Mouse (Mus musculus) CH12.LX (cell line): ENCODE results near the gene Tspan15. TPM values are rescaled to one million over a fixed set of nuclear protein-coding genes. Genes with fewer than 3 reads are reported as not detected.

Experiments
- DNase-seq: peaks from one replicate; pipeline ENCODE4 v3.0.0-alpha.2; 2013; ENCODE audit errors: extremely low read depth
- H3K27ac ChIP-seq: 2 replicates; pipeline ENCODE4 v1.5.1; 2012; ENCODE audit warnings: low read depth, mild to moderate bottlenecking, control low read depth, moderate library complexity; ENCODE audit not compliant: insufficient read depth
- H3K27me3 ChIP-seq: replicated peaks from 2 replicates; pipeline ENCODE3; 2012; ENCODE audit warnings: inconsistent platforms
- H3K36me3 ChIP-seq, 2 experiments: replicated peaks in 1 of 2; 2 replicates each; pipeline versions ENCODE3 to v1.6.1; 2012; ENCODE audit warnings: inconsistent platforms in 1 of 2, low read length in 1 of 2, mild to moderate bottlenecking in 1 of 2, mixed read lengths in 1 of 2, moderate library complexity in 1 of 2; ENCODE audit not compliant: control insufficient read depth in 1 of 2, insufficient read depth in 1 of 2
- H3K4me1 ChIP-seq, 2 experiments: 2 replicates each; pipeline ENCODE4 v1.6.1; 2012; ENCODE audit warnings: inconsistent platforms in 1 of 2, moderate library complexity in 1 of 2; ENCODE audit not compliant: insufficient read depth in 2 of 2, control insufficient read depth in 1 of 2
- H3K4me2 ChIP-seq: 2 replicates; pipeline ENCODE4 v1.6.1; 2012; ENCODE audit warnings: low read depth, mild to moderate bottlenecking, control low read depth; ENCODE audit not compliant: poor library complexity, insufficient read depth, severe bottlenecking
- H3K4me3 ChIP-seq, 3 experiments: fragments of 150-350 bp in 1 of 3; sonication (generic) in 1 of 3; replicated peaks in 1 of 3; 2 replicates each; pipeline versions ENCODE3 to v1.5.1; 2011 to 2012; ENCODE audit warnings: low read depth in 2 of 3, low read length in 2 of 3, mild to moderate bottlenecking in 2 of 3, moderate library complexity in 2 of 3, control low read depth in 1 of 3, improper control_type of control experiment in 1 of 3, inconsistent platforms in 1 of 3, mixed read lengths in 1 of 3; ENCODE audit not compliant: poor library complexity in 1 of 3
- H3K79me2 ChIP-seq: replicated peaks from 2 replicates; pipeline ENCODE4 v1.6.1; 2012; ENCODE audit warnings: mild to moderate bottlenecking, moderate library complexity; ENCODE audit not compliant: control insufficient read depth, poor library complexity, insufficient read depth, severe bottlenecking; ENCODE audit errors: extremely low read depth
- H3K9ac ChIP-seq: 2 replicates; pipeline ENCODE4 v1.6.1; 2012; ENCODE audit warnings: low read depth, mild to moderate bottlenecking, control low read depth, moderate library complexity; ENCODE audit not compliant: insufficient read depth
- H3K9me3 ChIP-seq: replicated peaks from 2 replicates; pipeline ENCODE3; 2012; ENCODE audit warnings: low read length, inconsistent platforms, mixed read lengths
- CHD1 ChIP-seq: IDR thresholded peaks from 2 replicates; pipeline ENCODE4 v1.6.1; 2012; ENCODE audit warnings: low read depth, low read length, improper control_type of control experiment, inconsistent platforms
- CTCF ChIP-seq, 2 experiments: IDR thresholded peaks in 1 of 2; conservative IDR thresholded peaks in 1 of 2; 2 replicates each; pipeline ENCODE4 v1.5.1; 2011 to 2012; ENCODE audit warnings: low read depth in 2 of 2, low read length in 2 of 2, improper control_type of control experiment in 1 of 2, inconsistent platforms in 1 of 2, mild to moderate bottlenecking in 1 of 2, moderate library complexity in 1 of 2
- E2F4 ChIP-seq: IDR thresholded peaks from 2 replicates; pipeline ENCODE4 v1.6.1; 2011; ENCODE audit warnings: low read depth, low read length, improper control_type of control experiment; ENCODE audit not compliant: insufficient replicate concordance
- EP300 ChIP-seq: IDR thresholded peaks from 2 replicates; pipeline ENCODE4 v1.6.1; 2011; ENCODE audit warnings: low read length, improper control_type of control experiment
- ETS1 ChIP-seq: conservative IDR thresholded peaks from 2 replicates; pipeline ENCODE4 v1.6.1; 2012; ENCODE audit warnings: low read depth, mild to moderate bottlenecking, inconsistent platforms, low read length, improper control_type of control experiment, moderate library complexity
- GABPA ChIP-seq: IDR thresholded peaks from 2 replicates; pipeline ENCODE4 v1.6.1; 2012; ENCODE audit warnings: low read depth, low read length, improper control_type of control experiment, inconsistent platforms; ENCODE audit not compliant: insufficient replicate concordance
- IRF4 ChIP-seq: IDR thresholded peaks from 2 replicates; pipeline ENCODE4 v1.6.1; 2014; ENCODE audit warnings: low read depth, mild to moderate bottlenecking, inconsistent platforms, low read length, improper control_type of control experiment
- JUND ChIP-seq: conservative IDR thresholded peaks from 2 replicates; pipeline ENCODE4 v1.6.1; 2011; ENCODE audit warnings: low read depth, low read length, improper control_type of control experiment
- MAX ChIP-seq: IDR thresholded peaks from 2 replicates; pipeline ENCODE4 v1.6.1; 2011; ENCODE audit warnings: low read length, improper control_type of control experiment
- MAZ ChIP-seq: IDR thresholded peaks from 2 replicates; pipeline ENCODE4 v1.6.1; 2012; ENCODE audit warnings: low read depth, mild to moderate bottlenecking, inconsistent platforms, low read length, improper control_type of control experiment, moderate library complexity
- POLR2AphosphoS2 ChIP-seq: IDR thresholded peaks from 2 replicates; pipeline ENCODE4 v1.6.1; 2011; ENCODE audit warnings: low read depth, low read length, improper control_type of control experiment
- RCOR1 ChIP-seq: conservative IDR thresholded peaks from 2 replicates; pipeline ENCODE4 v1.6.1; 2012; ENCODE audit warnings: low read depth, mild to moderate bottlenecking, inconsistent platforms, low read length, improper control_type of control experiment
- SIN3A ChIP-seq: IDR thresholded peaks from 2 replicates; pipeline ENCODE4 v1.6.1; 2012; ENCODE audit warnings: low read length, improper control_type of control experiment, inconsistent platforms
- TBP ChIP-seq: conservative IDR thresholded peaks from 2 replicates; pipeline ENCODE4 v1.6.1; 2011; ENCODE audit warnings: low read depth, low read length, improper control_type of control experiment
- UBTF ChIP-seq: IDR thresholded peaks from 2 replicates; pipeline ENCODE4 v1.6.1; 2012; ENCODE audit warnings: low read depth, mild to moderate bottlenecking, inconsistent platforms, low read length, improper control_type of control experiment, moderate library complexity
- USF1 ChIP-seq: IDR thresholded peaks from 2 replicates; pipeline ENCODE4 v1.6.1; 2014; ENCODE audit warnings: low read depth, mild to moderate bottlenecking, inconsistent platforms, low read length, improper control_type of control experiment
- USF2 ChIP-seq: conservative IDR thresholded peaks from 2 replicates; pipeline ENCODE4 v1.6.1; 2011; ENCODE audit warnings: low read depth, low read length, improper control_type of control experiment
- ZC3H11A ChIP-seq: IDR thresholded peaks from 2 replicates; pipeline ENCODE4 v1.6.1; 2012; ENCODE audit warnings: low read depth, mild to moderate bottlenecking, inconsistent platforms, low read length, improper control_type of control experiment
- ZNF384 ChIP-seq: IDR thresholded peaks from 2 replicates; pipeline ENCODE4 v1.6.1; 2012; ENCODE audit warnings: low read depth, low read length, improper control_type of control experiment, inconsistent platforms
- dilution Hi-C: fragments of 300-500 bp; cut with MboI; formaldehyde crosslinking; loops from 2 replicates; pipeline ENCODE4 v1.14.3; 2020; ENCODE audit warnings: low sequenced_read_pairs; ENCODE audit not compliant: extremely low pct_unique_long_range_greater_than_20kb, extremely low pct_ligation_motif_present
- in situ Hi-C: fragments of 300-500 bp; cut with MboI; formaldehyde crosslinking; loops from 3 replicates; pipeline ENCODE4 v1.14.3; 2019; ENCODE audit warnings: low sequenced_read_pairs, low pct_ligation_motif_present, low pct_unique_long_range_greater_than_20kb, mixed read lengths
- polyA plus RNA-seq: library from polyadenylated mRNA; unstranded; fragments of >175 nt; gene quantifications from 2 replicates; pipeline ENCODE4 v1.2.1, GENCODE M21; 2012; ENCODE audit warnings: low read depth; ENCODE audit not compliant: insufficient read length
- total RNA-seq, 2 experiments: library from RNA; depleted of rRNA; stranded (reverse); fragments of 300-350 nt in 1 of 2; fragments of >200 nt in 1 of 2; gene quantifications; 2 replicates each; pipeline ENCODE4 v1.2.3; 2012 to 2014

Gene Tspan15
- total and polyA plus RNA-seq, 3 experiments = 0.12 to 0.30 TPM; not detected in 1

- no peaks in the 10 kb centered on the region for H3K79me2 ChIP-seq
- no peaks in the 10 kb centered on the region for H3K36me3 ChIP-seq
- no peak overlapping the region for H3K27ac ChIP-seq
- no peak overlapping the region for H3K4me3 ChIP-seq
- no peak overlapping the region for H3K9ac ChIP-seq
- no peak overlapping the region for H3K4me2 ChIP-seq
- H3K27me3 ChIP-seq = peaks cover 29% of the 10 kb centered on the region
- no peaks in the 10 kb centered on the region for H3K9me3 ChIP-seq
- TF ChIP-seq E2F4 (no peak), GABPA (no peak), USF2 (no peak), IRF4 (no peak), ZNF384 (no peak), MAX (no peak), ETS1 (no peak)
- TF ChIP-seq, all 38 proteins: peak for 0
- in situ Hi-C loops (no loop called here), dilution Hi-C loops (no loop called here)
- DNase-seq = no peak
- H3K4me1 ChIP-seq = peaks cover 0 to 4% of the 10 kb centered on the region in 2 experiments; a peak in 2 of 4 replicates
Observed at GRCm38 (mm10) chr10:62236165-62236564, 5.1 kb upstream of the Tspan15 start.

DNA sequence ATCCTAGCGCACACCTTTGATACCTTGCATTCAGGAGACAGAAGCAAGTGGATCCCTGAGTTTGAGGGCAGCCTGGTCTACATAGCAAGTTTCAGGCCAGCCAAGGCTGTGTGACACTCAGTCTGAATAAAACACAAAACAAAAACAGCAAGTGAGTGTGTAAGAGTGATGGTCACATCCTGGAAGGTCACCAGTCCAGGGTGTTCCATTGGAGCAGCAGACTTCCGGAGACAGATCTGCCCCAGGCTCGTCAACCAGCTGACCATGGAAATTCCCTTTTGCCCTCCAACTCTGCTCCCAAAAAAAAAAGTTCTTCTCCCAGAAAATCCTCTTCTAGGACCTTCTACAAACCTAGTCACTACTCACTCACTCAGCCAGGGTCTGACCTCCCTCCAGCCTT lies 760 bp upstream of the Tspan15 start:
- Histone ChIP-seq H3K4me1 (peaks cover 3 to 4% of the 10 kb centered on the region in 2 experiments; a peak in 1 of 4 replicates), H3K79me2 (no peaks in the 10 kb centered on the region), H3K27me3 (peaks cover 58% of the 10 kb centered on the region), H3K36me3 (no peaks in the 10 kb centered on the region), H3K4me2 (no peak overlapping the region), H3K4me3 (no peak overlapping the region), H3K27ac (no peak overlapping the region), H3K9ac (no peak overlapping the region), H3K9me3 (no peaks in the 10 kb centered on the region)
- no peak for TF ChIP-seq RCOR1
- no peak for TF ChIP-seq JUND
- no peak for TF ChIP-seq ZC3H11A
- no peak for TF ChIP-seq UBTF
- no peak for TF ChIP-seq USF1
- no peak for TF ChIP-seq CHD1
- no peak for TF ChIP-seq TBP
- TF ChIP-seq CTCF (conservative IDR thresholded peaks at IDR 0.05 in 1 of 2, IDR thresholded peaks at IDR 0.05 in 1 of 2; ENCODE audit: low read depth in 2 of 2, low read length in 2 of 2) = no peak
- TF ChIP-seq MAZ = no peak
- no peak for TF ChIP-seq EP300
- TF ChIP-seq MAX = no peak
- no peak for TF ChIP-seq POLR2AphosphoS2
- TF ChIP-seq SIN3A = no peak
- in situ Hi-C loops = no loop called here
- no peak for DNase-seq
- dilution Hi-C loops = no loop called here
